Mouse (Mus musculus) 3T3-L1 (cell line): ENCODE data around the gene Kera.
A peak's percentile ranks its signal among the peaks of the same experiment; 100 is the strongest.

Experiments
- DNase-seq: peaks from one replicate; pipeline ENCODE4 v3.0.0-alpha.2; 2015; ENCODE audit warnings: low read depth, low spot score

Gene Kera

GRCm38 (mm10) chr10:97606579-97606978 lies at the start of gene Kera:
Gene Kera (plus strand): TSS chr10:97606879.
- no peak for DNase-seq

DNA sequence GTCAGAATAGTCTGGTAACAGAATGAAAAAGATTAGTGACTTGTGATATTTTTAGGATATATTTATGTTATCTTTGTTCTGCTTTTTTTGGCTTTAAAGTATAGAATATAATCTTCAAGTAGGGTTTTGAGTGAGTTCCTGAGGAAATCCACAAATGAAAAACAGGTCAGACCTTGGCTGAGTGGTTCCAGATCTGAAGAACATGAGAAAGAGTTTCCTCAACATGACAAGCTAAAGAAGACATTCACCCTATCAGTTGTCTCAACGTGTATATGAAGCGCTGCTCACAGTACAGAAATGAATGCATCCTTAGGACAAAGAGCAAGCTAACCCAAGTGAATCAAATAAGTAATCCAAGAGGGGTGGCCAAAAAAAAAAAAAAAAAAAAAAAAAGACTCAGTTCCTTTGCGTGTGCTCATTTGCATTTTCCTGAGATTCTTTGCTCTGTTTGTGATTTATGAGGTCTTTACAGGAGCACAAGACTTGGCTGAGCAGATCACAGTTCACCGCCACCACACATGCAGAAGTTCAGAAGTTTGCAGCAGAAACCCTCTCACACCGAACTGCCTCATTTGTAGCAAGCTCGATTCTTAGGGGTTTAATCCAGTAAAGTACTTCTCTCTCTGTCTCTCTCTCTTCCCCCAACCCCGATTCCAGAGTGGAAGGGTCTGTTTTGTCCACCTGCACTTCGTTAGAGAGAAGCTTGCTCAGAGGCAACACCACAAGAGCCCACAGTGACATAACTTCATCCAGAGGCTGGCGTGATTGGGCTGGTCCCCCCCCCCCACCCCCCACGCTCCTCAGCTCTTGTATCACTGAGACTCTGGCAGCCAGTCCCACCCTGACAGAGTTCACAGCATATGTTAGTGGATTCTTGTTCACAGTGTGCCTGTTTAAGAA lies 41.5 kb upstream of the Kera start, which contains the start of gene Lum:
Gene Lum, plus strand, starts transcription at position 172 of the 900 bp plus-strand sequence.
- DNase-seq: no peak

DNA sequence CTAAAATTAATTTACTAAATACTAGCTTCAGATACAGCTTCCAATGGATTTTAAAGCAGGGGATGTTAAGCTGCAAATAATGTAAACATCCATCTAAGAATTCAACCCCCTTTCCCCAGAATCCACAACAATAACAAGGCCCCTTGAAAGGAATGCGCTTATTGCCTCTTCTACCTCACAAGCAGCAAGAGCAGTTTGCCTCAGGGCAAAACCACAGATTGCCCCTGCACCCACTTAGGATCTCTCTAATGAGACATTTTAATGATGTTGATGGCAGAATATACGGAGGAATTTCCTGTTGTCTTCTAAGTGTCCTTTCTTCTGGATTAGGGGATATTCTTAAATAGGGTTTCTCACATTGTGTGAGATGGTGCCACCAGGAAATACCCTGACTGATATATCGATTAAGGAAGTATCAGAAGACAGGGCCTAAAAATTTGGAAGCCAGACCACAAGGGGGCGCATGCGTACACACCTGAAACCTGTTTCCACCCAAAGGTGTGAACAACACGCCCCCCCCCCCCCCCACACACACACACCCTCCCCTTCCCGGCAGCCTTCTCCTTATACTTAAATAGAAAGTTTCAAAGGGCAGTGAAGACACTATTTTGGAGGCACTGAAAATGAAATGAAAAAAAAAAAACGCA lies 39.1 kb upstream of the Kera start:
- DNase-seq: peak; percentile 20

GRCm38 (mm10) chr10:97582543-97583231 lies 24.0 kb upstream of the Kera start:
- peak; percentile 37 for DNase-seq

GRCm38 (mm10) chr10:97584176-97584575 lies 22.5 kb upstream of the Kera start:
- DNase-seq: no peak

DNA sequence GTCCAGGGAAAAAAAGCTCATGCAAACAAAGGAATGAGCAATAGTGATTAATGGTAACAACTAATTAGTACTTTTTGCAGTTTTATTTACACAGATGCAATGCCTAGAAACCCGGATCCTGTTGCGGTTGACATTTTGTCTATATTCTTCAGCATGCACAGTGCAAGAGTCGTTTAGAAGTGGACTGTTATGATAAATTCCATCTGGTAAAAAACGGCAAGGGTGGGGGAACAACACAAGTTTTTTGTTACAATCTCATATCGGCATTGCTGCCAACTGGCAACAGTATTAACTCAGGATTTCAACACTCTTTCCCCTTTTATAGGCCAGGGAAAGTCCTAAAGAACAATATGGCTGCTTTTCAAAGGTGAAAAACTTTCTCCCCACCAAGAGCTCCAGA lies 19.5 kb upstream of the Kera start:
- DNase-seq: peak; percentile 59

DNA sequence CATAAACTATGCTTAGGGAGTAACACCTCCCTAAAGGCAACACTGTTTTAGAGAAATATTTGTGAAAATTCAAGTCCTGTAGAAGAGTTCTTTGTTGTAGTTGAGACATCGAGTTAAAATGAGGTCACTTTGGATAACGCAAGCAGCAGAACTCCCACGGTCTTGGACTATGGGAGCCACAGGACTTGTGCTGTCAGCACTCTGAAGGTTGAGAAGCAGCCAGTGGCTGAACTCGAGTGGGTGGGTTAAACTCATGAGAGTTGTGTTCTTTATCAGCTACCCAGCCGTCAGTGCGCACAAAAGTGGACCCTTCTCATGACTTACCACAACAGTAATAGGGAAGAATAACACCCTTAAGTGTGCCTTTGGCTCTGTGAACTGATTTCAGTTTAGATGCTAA lies 17.1 kb upstream of the Kera start:
- DNase-seq: no peak

DNA sequence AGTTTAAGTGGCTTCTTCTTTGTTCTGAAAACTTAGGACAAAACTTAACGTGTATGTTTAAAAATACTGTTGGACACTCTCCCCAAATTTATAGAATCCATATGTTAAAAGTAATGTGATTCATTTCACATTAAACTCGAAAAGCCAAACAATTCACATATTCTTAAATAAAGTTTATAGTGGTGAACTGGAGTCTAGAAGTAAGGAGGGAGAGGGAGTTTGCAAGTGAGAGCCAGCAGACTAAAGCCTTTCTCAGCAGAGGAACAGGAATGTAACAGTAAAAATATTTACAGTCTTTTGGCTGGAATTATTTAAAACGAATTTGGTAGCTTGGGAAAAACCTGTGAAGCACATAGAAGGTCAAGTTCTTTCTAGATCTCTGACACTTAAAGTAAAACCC lies 15.6 kb upstream of the Kera start:
- no peak for DNase-seq

DNA sequence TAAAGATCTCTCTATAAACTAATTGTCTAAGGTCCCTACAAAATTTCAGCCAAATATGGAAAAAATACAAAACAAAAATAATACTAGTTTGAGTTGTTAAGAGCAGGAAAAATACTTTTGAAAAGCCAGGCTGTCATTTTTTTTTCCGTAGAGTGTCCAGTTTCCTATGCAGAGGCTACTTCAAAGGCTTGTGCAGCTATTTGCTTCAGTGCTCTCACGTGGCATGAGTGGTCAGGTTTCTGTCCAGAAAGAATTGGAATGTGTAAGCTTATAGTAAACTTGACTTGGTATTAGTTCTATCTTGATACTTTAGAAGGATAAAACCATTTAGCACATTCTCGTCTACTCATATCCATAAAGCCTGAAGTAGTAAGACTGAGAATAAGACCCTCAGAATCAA lies 15.0 kb upstream of the Kera start:
- no peak for DNase-seq

DNA sequence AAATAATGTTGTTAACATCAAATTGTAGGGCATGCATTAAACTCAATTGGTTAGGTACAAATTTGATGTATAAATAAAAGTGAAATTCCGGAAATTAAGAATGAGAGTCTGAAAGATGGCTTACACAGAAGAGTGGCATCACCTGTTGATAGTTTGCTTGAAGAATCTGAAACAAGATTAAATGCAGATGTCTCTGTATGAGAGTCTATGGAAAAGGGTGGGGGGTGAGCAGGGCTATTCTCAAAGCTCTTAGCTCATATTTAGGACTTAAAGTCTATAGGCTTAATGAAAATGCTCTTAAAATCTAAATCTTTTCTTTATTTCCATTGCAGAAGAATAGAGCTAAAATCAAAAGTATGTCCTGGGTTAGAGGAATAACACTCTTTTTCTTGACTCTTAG lies 11.0 kb upstream of the Kera start:
- no peak for DNase-seq

- DNase-seq: no peak
These were observed 4.9 kb upstream of the Kera start for GRCm38 (mm10) chr10:97601744-97602143.

GRCm38 (mm10) chr10:97603256-97603655 lies 3.4 kb upstream of the Kera start:
- no peak for DNase-seq

DNA sequence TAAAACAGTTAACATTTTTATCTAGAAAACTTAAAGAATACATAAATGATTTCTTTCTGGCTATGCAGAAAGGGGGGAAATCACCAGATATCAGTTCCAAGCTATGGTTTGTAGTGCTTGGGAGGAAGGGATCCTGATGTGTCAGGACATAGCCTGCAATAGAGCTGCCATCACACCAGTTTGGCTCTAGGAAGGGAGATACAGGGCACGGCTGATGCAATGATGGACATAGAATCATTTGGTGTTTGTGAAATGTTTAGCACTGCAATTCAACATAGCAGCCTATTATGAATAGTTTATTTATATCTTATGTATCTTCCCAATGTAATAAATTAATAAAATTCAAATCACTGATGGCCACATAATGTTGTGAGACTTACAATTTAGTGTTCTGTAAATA lies 15.6 kb downstream of the Kera start:
- no peak for DNase-seq

DNA sequence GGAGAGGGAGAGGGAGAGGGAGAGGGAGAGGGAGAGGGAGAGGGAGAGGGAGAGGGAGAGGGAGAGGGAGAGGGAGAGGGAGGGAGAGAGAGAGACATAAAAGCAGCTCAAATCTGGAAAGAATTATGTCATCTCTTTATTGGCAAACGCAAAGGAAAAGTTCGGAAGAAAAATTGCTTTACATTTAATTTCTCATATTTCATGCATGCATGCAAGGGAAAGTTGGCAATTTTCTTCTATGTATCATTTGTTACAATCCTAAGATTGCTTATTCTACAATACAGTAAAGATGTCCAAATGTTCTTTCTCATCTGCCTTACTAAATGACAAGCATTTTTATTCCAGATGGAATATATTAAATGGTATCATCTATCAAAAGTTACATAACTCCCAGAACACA lies 17.7 kb downstream of the Kera start:
- peak; percentile 64 for DNase-seq

DNA sequence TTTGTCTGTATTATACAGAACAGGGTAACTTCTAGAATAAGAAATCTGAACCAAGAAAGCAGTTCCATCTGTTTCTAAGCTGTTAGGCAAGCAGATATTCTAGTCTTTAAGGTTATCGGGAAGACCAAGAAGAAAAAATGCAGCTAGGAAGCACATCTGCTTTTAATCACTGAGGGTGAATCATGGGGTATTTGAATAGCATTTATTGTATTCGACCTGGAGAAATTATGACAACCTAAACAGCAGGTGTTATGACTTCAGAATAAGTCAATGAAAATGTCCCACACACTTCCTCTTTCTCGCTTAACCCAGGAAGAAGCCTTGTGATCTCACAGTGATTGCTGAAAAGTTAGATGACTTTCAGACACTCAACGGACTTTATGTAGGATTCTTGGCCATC lies 18.4 kb downstream of the Kera start:
- DNase-seq: peak; percentile 86

DNA sequence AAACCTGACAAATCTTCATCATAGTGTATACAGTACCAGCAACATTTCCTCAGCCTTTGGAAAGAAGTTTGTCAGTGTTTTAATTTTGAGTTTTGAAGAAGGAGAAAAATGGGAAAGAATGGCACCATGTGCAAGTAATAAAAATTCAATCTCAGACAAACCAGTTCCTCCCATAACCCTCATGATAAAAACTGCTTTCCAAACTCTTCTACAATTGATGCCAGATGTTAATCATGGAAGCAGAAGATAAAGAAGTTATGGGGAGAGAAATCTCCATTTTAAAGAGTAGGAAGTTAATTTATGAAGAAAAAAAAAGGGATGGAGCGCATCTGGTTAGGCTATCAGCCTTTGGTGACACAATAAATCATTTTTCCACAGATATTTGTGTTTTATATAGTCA lies 19.9 kb downstream of the Kera start:
- DNase-seq: peak; percentile 62

- no peak for DNase-seq
These were observed 24.4 kb downstream of the Kera start for GRCm38 (mm10) chr10:97631061-97631460.

GRCm38 (mm10) chr10:97641926-97642325 lies 35.2 kb downstream of the Kera start:
- peak; percentile 20 for DNase-seq

- no peak for DNase-seq
These were observed 37.1 kb downstream of the Kera start, which contains the start of gene Epyc for GRCm38 (mm10) chr10:97643768-97644167. Gene Epyc (plus strand): TSS chr10:97644068.

GRCm38 (mm10) chr10:97650334-97650733 lies 43.7 kb downstream of the Kera start:
- DNase-seq: peak; percentile 66

DNA sequence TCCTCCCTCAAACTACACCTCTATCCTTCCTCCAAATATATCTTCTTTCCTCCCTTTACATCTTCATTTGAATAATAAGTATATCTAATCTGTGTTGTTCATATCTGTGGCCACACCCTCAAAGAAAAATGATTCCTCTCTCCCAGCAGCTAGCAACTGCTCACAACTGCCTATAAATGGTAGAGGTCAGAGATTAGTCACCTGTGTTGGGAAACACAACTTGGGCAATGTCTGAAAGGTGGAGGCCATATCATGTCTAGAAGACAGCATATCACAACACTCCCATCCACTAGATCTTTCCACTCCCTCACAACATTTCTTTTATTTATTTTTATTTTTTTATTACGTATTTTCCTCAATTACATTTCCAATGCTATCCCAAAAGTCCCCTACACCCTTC lies 52.8 kb downstream of the Kera start:
- DNase-seq: no peak
